Mouse (Mus musculus): ENCODE measurements around the gene Olfr920.

- TF ChIP-seq CTCF (IDR thresholded peaks at IDR 0.05; ENCODE audit: low read depth) (no peak), EP300 (IDR thresholded peaks at IDR 0.05; ENCODE audit: low read depth) (no peak)
Observed at GRCm38 (mm10) chr9:38744619-38745315, 7.3 kb upstream of the Olfr920 start.
